Mouse (Mus musculus) liver, embryonic 14.5 days (tissue): Measurements from ENCODE around the gene Cdh13. TPM values are rescaled to one million over a fixed set of nuclear protein-coding genes. Genes with fewer than 3 reads are reported as not detected.

Experiments
- ATAC-seq: fragments of 200-750 bp; cut with Nextera tagmentation; 2 replicates; pipeline ENCODE4 v1.8.0; 2017; ENCODE audit warnings: moderate number of reproducible peaks, mild to moderate bottlenecking, moderate library complexity; ENCODE audit not compliant: insufficient read depth
- DNase-seq, 3 experiments: peaks; one replicate each; pipeline ENCODE4 v3.0.0-alpha.2; 2012 to 2013; ENCODE audit warnings: low read depth in 3 of 3, low spot score in 3 of 3
- H3K27ac ChIP-seq: fragments of 300-500 bp; sonication (generic); 2 replicates; pipeline ENCODE4 v1.5.1; 2014; ENCODE audit warnings: moderate library complexity, mild to moderate bottlenecking, control low read depth, inconsistent platforms
- H3K27me3 ChIP-seq: fragments of 300-500 bp; sonication (generic); 2 replicates; pipeline ENCODE4 v1.6.1; 2014; ENCODE audit warnings: mild to moderate bottlenecking, low read length, moderate library complexity; ENCODE audit not compliant: control insufficient read depth, insufficient read depth
- H3K36me3 ChIP-seq: fragments of 300-500 bp; sonication (generic); replicated peaks from 2 replicates; pipeline ENCODE4 v1.6.1; 2014; ENCODE audit warnings: low read depth; ENCODE audit not compliant: control insufficient read depth, insufficient read depth
- H3K4me1 ChIP-seq, 2 experiments: fragments of 200-500 bp in 1 of 2; fragments of 300-500 bp in 1 of 2; sonication (generic) in 1 of 2; replicated peaks; 2 replicates each; pipeline ENCODE4 v1.6.1; 2012 to 2014; ENCODE audit warnings: antibody characterized with exemption in 1 of 2, inconsistent platforms in 1 of 2, low read length in 1 of 2; ENCODE audit not compliant: control insufficient read depth in 2 of 2, insufficient read depth in 2 of 2
- H3K4me2 ChIP-seq: fragments of 300-500 bp; sonication (generic); 2 replicates; pipeline ENCODE4 v1.6.1; 2014; ENCODE audit warnings: low read depth, mild to moderate bottlenecking, control low read depth, moderate library complexity
- H3K4me3 ChIP-seq, 2 experiments: fragments of 200-500 bp in 1 of 2; fragments of 300-500 bp in 1 of 2; sonication (generic) in 1 of 2; 2 replicates each; pipeline ENCODE4 v1.5.1; 2012 to 2014; ENCODE audit warnings: low read depth in 2 of 2, low read length in 2 of 2, mild to moderate bottlenecking in 2 of 2, control low read depth in 1 of 2, inconsistent platforms in 1 of 2, moderate library complexity in 1 of 2; ENCODE audit not compliant: insufficient read depth in 1 of 2
- H3K9ac ChIP-seq: fragments of 300-500 bp; sonication (generic); replicated peaks from 2 replicates; pipeline ENCODE4 v1.6.1; 2014; ENCODE audit warnings: mild to moderate bottlenecking, control low read depth, moderate library complexity
- H3K9me3 ChIP-seq: fragments of 300-500 bp; sonication (generic); 2 replicates; pipeline ENCODE4 v1.6.1; 2016; ENCODE audit warnings: low read length, mixed read lengths; ENCODE audit not compliant: control insufficient read depth
- CTCF ChIP-seq: IDR thresholded peaks from 2 replicates; pipeline ENCODE4 v1.5.1; 2016; ENCODE audit warnings: antibody characterized with exemption, low read depth, control low read depth
- EP300 ChIP-seq: IDR thresholded peaks from 2 replicates; pipeline ENCODE4 v1.6.1; 2016; ENCODE audit warnings: antibody characterized with exemption, low read depth
- WGBS: fragments of 180-500 bp; shearing (Covaris S2); extraction: QIAGEN DNeasy Blood & Tissue Kit; methylation state at CpG from one replicate; pipeline ENCODE4 v1.1.7; 2014; ENCODE audit not compliant: insufficient replicate concordance; 5-methylcytosine and 5-hydroxymethylcytosine counted together
- polyA plus RNA-seq, 2 experiments: library from polyadenylated mRNA; depleted of rRNA in 1 of 2; stranded (reverse) in 1 of 2; unstranded in 1 of 2; fragments of >200 nt; fragmentation: Nextera tagmentation in 1 of 2; extraction: Ambion mirVana in 1 of 2; gene quantifications; 2 replicates each; pipeline versions ENCODE4 v1.2.1 to v1.2.3; 2012 to 2014

Gene Cdh13
- polyA plus RNA-seq, 2 experiments, result 0.15 to 0.43 TPM

DNA sequence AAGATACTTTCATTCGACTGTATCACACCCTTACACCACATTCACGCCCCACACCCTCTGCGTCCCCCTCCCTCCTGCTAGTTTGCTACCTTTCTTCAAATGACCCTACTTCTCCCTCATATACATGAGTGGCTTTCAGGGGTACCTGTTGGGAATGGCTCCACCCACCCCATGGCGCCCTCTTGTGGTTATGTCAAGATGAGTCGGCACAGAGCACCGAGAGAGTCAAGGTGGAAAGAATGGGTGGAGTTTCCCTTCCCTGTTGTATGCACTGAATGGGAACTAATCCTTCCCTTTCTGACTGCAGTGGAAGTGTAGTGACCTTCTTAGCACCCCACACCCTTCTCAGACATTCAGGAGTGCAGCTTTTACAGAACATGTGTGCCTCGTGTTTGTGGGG lies 51.4 kb downstream of the Cdh13 start:
- WGBS, result 57% methylated on average over 7 of the region's 7 CpGs
- no peak overlapping the region for H3K9ac ChIP-seq
- H3K27ac ChIP-seq, result no peak overlapping the region
- no peak overlapping the region for H3K4me2 ChIP-seq
- no peaks in the 10 kb centered on the region for H3K27me3 ChIP-seq
- no peak for DNase-seq
- ATAC-seq, result no peak
- no peaks in the 10 kb centered on the region for H3K4me1 ChIP-seq
- H3K9me3 ChIP-seq, result no peaks in the 10 kb centered on the region
- no peaks in the 10 kb centered on the region for H3K36me3 ChIP-seq
- no peak for TF ChIP-seq EP300
- TF ChIP-seq CTCF, result no peak
- no peak overlapping the region for H3K4me3 ChIP-seq

DNA sequence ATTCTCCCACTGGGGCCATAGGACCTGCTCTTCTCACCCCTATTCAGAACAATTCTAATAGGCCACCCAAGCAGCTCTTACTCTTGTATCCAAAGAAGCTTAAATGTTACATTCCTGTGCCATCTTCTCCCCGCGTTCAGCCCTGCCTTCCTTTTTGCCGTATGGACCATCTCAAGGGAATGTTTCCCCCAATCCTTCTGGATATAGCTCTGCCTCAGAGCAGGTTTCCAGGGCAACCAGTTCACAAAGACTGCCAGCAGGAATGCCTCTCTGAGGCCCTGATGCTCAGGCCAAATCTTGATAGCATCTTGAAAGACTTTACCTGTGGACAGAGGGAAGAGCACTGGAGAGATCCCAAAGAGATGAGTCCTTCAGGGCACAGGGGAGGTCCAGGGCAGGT lies 56.2 kb downstream of the Cdh13 start:
- H3K4me2 ChIP-seq, result no peak overlapping the region
- no peaks in the 10 kb centered on the region for H3K4me1 ChIP-seq
- H3K9me3 ChIP-seq, result no peaks in the 10 kb centered on the region
- no peak overlapping the region for H3K27ac ChIP-seq
- no peaks in the 10 kb centered on the region for H3K36me3 ChIP-seq
- H3K9ac ChIP-seq, result no peak overlapping the region
- no peak for TF ChIP-seq CTCF
- WGBS, result 84% methylated on average over 3 of the region's 3 CpGs
- DNase-seq (no peak), ATAC-seq (no peak)
- H3K27me3 ChIP-seq, result no peaks in the 10 kb centered on the region
- no peak overlapping the region for H3K4me3 ChIP-seq

DNA sequence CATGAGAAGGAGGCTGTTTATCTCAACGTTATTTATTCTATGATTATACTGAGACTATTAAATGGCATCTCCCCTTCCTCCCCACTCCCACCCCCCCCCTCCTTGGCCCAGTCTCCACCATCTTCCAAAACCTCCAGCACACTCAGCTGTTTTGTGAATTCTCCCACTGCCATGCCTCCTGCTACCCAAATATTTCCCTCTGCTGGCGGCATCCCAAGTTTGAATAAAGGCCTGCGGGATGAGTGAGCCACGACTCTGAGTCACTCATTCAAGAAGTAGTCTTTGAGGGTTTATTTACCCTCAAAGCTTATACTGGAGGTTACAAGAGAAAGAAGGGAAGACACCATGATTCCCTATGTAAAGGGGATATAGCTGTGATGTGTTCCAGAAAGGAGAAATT lies 59.7 kb downstream of the Cdh13 start:
- TF ChIP-seq CTCF, result no peak
- TF ChIP-seq EP300, result no peak
- 74% methylated on average over 4 of the region's 4 CpGs for whole genome bisulfite sequencing
- Histone ChIP-seq H3K36me3 (no peaks in the 10 kb centered on the region), H3K27me3 (no peaks in the 10 kb centered on the region), H3K27ac (no peak overlapping the region), H3K4me2 (no peak overlapping the region), H3K9ac (no peak overlapping the region), H3K9me3 (no peaks in the 10 kb centered on the region; the same call in 1 of the 2 replicates), H3K4me3 (no peak overlapping the region), H3K4me1 (no peaks in the 10 kb centered on the region)
- ATAC-seq (no peak), DNase-seq (no peak)

DNA sequence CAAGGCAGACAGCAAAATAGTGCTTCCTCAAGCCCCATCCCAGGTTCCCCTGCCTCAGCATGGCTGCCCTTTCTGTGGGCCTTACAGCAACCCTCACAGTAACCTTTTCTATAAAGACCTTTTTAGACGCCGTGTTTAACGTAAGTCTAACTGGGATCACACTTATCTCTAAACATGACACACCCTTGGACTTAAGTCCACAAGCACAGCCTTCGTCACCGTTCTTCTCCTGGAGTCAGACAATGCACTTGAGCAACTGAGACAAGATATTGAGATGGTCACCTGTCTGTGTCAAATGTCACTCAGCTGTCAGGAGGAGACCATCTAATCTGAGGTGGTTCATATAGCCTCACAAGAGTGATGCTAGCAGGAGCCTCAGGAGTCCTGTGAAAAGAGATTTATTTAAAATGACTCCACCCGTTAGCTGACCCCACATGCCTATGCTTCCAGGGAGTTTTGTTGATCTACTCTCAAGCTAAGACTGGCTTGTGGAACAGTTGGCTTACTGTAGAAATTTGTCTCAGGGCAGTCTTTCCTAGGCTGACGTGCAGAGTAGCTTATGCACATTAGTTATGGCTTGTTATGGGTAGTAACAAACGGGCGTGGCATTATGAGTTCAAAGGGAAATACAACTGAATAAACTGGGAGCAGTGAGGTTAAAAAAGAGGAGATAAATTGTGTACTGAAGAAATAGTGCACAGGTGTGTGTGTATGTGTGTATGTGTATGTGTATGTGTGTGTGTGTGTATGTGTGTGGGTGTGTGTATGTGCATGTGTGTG lies 65.4 kb downstream of the Cdh13 start:
- ATAC-seq (no peak), DNase-seq (no peak)
- Histone ChIP-seq H3K4me1 (no peaks in the 10 kb centered on the region), H3K4me2 (no peak overlapping the region), H3K9ac (no peak overlapping the region), H3K9me3 (no peaks in the 10 kb centered on the region; the same call in 1 of the 2 replicates), H3K27me3 (no peaks in the 10 kb centered on the region), H3K27ac (no peak overlapping the region), H3K4me3 (no peak overlapping the region), H3K36me3 (no peaks in the 10 kb centered on the region)
- no peak for TF ChIP-seq EP300
- TF ChIP-seq CTCF, result no peak
- WGBS, result 65% methylated on average over 9 of the region's 9 CpGs

DNA sequence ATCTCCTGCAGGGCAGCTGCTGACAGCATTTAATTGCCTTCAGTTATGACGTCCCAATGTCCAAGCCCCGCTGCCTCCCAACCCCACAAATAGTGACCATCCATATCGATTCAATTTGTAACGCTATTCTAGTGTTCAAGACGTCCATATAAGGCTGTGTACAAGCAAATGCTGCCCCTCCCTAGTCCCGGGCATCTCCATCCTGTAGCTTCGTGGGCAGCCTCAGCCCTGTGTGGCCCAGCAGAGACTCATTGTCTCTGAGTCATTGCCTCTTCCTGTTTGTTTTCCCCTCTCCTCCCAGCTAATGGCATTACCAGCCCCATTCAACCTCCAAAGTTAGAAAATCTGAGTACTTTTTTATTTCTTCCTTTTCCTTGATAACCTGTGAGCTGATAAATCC lies 66.6 kb downstream of the Cdh13 start:
- Histone ChIP-seq H3K4me1 (no peaks in the 10 kb centered on the region), H3K27me3 (no peaks in the 10 kb centered on the region), H3K4me2 (no peak overlapping the region), H3K27ac (no peak overlapping the region), H3K4me3 (no peak overlapping the region), H3K36me3 (no peaks in the 10 kb centered on the region), H3K9ac (no peak overlapping the region), H3K9me3 (no peaks in the 10 kb centered on the region; the same call in 1 of the 2 replicates)
- 22% methylated on average over 7 of the region's 7 CpGs for WGBS
- ATAC-seq (no peak), DNase-seq (no peak)
- TF ChIP-seq EP300, result no peak
- TF ChIP-seq CTCF, result no peak
